Mouse (Mus musculus): Measurements from ENCODE around the gene C9. TPM values are rescaled to one million over a fixed set of nuclear protein-coding genes. Genes with fewer than 3 reads are reported as not detected.

The C9 gene
- total and polyA plus RNA-seq, 2 experiments from 2014 or later = not detected

DNA sequence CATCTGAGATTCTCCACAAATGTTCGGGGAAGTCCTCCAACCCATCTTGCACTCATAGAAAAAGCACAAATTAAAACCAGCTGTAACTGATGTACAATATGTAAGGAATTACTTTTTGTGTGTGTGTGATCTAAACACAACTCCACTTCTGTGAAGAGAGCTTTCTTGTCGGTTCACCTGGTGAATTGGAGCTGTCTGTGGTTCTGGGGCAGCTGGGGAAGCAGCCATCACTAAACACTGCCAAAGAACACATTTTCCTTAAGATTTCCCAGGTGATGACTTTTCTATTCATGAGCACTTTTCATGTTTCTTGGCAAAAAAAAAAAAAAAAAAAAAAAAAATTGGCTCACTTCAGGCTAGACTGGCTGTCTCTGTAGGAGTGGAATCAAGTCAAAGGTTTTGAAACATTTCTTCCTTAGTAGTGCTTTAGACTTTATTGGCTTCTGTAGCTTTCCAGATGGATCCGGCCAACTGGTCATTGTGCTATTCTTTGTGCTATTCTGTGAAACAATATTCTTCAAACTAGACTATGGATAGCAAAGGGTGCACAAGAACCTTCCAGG, 18.3 kb downstream of the C9 start:
- 75% methylated on average over 3 of the region's 3 CpGs for whole genome bisulfite sequencing
- Histone ChIP-seq H3K4me2 (ENCODE audit: low read depth, low read length) (no peak overlapping the region), H3K4me1 (ENCODE audit: insufficient read depth, low read length) (no peaks in the 10 kb centered on the region), H3K9ac (replicated peaks; ENCODE audit: low read length) (no peak overlapping the region), H3K9me3 (ENCODE audit: low read length) (no peaks in the 10 kb centered on the region), H3K36me3 (ENCODE audit: insufficient read depth, low read length) (no peaks in the 10 kb centered on the region), H3K27me3 (ENCODE audit: insufficient read depth, low read length) (no peaks in the 10 kb centered on the region), H3K4me3 (ENCODE audit: low read length) (no peak overlapping the region), H3K27ac (no peak overlapping the region)
- no peak for TF ChIP-seq CTCF (IDR thresholded peaks at IDR 0.05; ENCODE audit: low read depth)
- DNase-seq (ENCODE audit: low spot score) = no peak
- no peak for ATAC-seq

DNA sequence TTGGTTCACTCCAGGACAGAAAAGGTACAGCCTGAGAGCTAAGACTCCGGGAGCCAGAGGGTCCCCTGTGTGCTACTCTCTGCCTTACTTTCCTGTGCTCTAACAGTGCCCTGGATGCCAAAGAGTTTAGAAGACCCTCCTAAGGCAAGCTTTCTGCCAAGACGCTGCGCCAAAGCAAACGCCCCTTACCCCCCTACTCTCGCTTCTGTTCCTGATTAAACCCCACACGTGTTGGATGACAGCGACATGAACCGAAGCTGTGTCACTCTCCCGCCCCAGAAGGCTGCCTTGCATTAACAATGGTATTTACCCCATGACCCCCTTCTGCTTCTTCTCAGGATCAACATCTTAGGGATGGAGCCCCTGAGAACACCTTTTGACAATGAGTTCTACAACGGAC, 21.9 kb downstream of the C9 start:
- H3K4me3 ChIP-seq (ENCODE audit: low read length) = no peak overlapping the region
- 75% methylated on average over 10 of the region's 10 CpGs for WGBS
- ATAC-seq = no peak

DNA sequence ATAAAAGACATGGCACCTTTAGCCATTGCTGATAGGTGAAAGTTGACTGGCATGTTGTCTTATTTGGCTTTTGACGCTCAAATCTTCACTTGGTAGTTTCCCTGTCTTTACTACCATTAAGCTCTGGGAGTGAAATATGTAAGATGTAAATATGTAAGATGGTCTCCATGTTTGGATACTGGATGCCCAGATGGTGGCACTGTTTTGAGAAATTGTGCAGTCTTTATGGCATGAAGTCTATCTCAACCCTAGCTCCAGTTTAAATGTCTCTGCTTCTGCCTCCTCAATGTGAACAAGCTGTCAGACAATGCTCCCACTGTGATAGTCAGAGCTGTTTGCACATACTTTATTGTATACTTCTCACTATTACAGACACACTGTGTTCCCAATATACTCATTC, 23.7 kb downstream of the C9 start:
- Histone ChIP-seq H3K4me2 (ENCODE audit: low read depth, low read length) (no peak overlapping the region), H3K4me1 (ENCODE audit: insufficient read depth, low read length) (no peaks in the 10 kb centered on the region), H3K36me3 (ENCODE audit: insufficient read depth, low read length) (no peaks in the 10 kb centered on the region), H3K27me3 (ENCODE audit: insufficient read depth, low read length) (no peaks in the 10 kb centered on the region), H3K9me3 (ENCODE audit: low read length) (no peaks in the 10 kb centered on the region), H3K4me3 (ENCODE audit: low read length) (no peak overlapping the region), H3K27ac (no peak overlapping the region), H3K9ac (replicated peaks; ENCODE audit: low read length) (no peak overlapping the region)
- TF ChIP-seq CTCF (IDR thresholded peaks at IDR 0.05; ENCODE audit: low read depth) = no peak
- no peak for DNase-seq (ENCODE audit: low spot score)
- ATAC-seq = no peak
- WGBS = 96% methylated on average over 1 of the region's 1 CpGs

More for the DNA sequence above, 21.9 kb downstream of the C9 start:
- H3K4me2 ChIP-seq (ENCODE audit: low read depth, low read length) = no peak overlapping the region
- no peaks in the 10 kb centered on the region for H3K27me3 ChIP-seq (ENCODE audit: insufficient read depth, low read length)
- H3K9me3 ChIP-seq (ENCODE audit: low read length) = no peaks in the 10 kb centered on the region
- no peak overlapping the region for H3K9ac ChIP-seq (replicated peaks; ENCODE audit: low read length)
- DNase-seq (ENCODE audit: low spot score) = no peak
- H3K36me3 ChIP-seq (ENCODE audit: insufficient read depth, low read length) = no peaks in the 10 kb centered on the region
- no peak overlapping the region for H3K27ac ChIP-seq
- no peaks in the 10 kb centered on the region for H3K4me1 ChIP-seq (ENCODE audit: insufficient read depth, low read length)
- no peak for TF ChIP-seq CTCF (IDR thresholded peaks at IDR 0.05; ENCODE audit: low read depth)

DNA sequence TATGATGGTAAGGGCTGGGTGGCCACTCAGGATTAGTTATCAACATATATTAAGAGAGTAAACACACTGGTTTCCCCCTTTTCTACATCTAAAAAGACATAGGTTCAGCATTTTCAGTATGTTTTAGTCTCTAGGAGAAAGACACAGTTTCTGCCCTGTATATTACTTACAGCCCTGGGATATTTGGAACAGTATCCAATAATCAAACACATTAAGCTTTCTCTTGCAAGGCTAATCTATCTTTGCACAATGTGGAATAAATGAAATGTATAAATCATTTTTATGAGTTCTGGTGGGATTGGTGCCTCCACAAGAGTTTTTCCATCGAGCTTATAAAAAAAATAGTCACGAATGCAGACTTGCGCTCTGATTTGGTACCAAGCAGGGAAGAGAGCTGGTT, 24.3 kb downstream of the C9 start:
- Histone ChIP-seq H3K27me3 (ENCODE audit: insufficient read depth, low read length) (no peaks in the 10 kb centered on the region), H3K27ac (no peak overlapping the region), H3K4me3 (ENCODE audit: low read length) (no peak overlapping the region), H3K9me3 (ENCODE audit: low read length) (no peaks in the 10 kb centered on the region), H3K36me3 (ENCODE audit: insufficient read depth, low read length) (no peaks in the 10 kb centered on the region), H3K4me1 (ENCODE audit: insufficient read depth, low read length) (no peaks in the 10 kb centered on the region), H3K4me2 (ENCODE audit: low read depth, low read length) (no peak overlapping the region), H3K9ac (replicated peaks; ENCODE audit: low read length) (no peak overlapping the region)
- DNase-seq (ENCODE audit: low spot score) (no peak), ATAC-seq (no peak)
- 91% methylated on average over 3 of the region's 3 CpGs for WGBS
- no peak for TF ChIP-seq CTCF (IDR thresholded peaks at IDR 0.05; ENCODE audit: low read depth)

DNA sequence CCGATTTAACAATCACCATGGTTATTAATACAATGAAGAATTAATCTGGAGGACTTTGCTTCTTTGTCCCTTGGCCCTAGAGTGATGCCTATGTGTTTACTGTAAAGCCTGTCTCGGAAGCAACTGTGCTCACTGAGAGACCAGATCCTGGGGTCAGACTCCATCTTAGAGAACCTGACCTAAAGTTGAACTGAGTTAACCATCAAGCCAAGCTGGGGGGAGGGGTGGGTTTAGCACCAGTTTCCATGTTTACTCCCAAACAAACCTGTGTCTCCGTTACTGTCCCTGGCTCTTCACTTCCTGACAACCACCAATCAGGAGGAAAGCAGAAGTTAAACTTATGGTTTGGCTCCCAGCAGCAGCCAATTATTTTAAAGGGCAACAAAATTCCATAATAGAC, 38.4 kb downstream of the C9 start:
- H3K9ac ChIP-seq (replicated peaks; ENCODE audit: low read length) = no peak overlapping the region
- no peak overlapping the region for H3K4me2 ChIP-seq (ENCODE audit: low read depth, low read length)
- H3K27me3 ChIP-seq (ENCODE audit: insufficient read depth, low read length) = no peaks in the 10 kb centered on the region
- TF ChIP-seq CTCF (IDR thresholded peaks at IDR 0.05; ENCODE audit: low read depth) = no peak
- H3K4me1 ChIP-seq (ENCODE audit: insufficient read depth, low read length) = no peaks in the 10 kb centered on the region
- ATAC-seq (no peak), DNase-seq (ENCODE audit: low spot score) (no peak)
- 75% methylated on average over 3 of the region's 3 CpGs for WGBS
- H3K27ac ChIP-seq = no peak overlapping the region
- H3K4me3 ChIP-seq (ENCODE audit: low read length) = no peak overlapping the region
- H3K36me3 ChIP-seq (ENCODE audit: insufficient read depth, low read length) = no peaks in the 10 kb centered on the region
- peaks cover 4% of the 10 kb centered on the region for H3K9me3 ChIP-seq (ENCODE audit: low read length)

DNA sequence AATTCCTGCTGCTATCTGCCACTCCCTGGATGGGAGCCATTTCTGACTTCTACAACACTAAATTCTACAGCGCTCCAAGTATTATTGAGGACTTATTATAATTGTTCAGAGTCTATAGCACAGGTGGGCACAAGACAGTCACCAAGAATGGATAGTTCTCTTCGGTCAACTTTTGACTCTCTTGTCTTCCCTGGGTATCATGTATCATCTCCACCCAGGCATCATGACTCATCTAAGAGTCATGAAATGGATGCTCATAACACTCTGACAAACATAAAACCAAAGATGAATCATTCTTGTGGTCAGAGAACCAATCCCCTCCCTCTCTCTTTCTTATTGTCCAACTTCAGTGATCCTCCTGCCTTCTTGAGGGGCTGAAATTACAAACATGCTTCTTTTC, 47.3 kb downstream of the C9 start:
- H3K4me2 ChIP-seq (ENCODE audit: low read depth, low read length) = no peak overlapping the region
- H3K9ac ChIP-seq (replicated peaks; ENCODE audit: low read length) = no peak overlapping the region
- TF ChIP-seq CTCF (IDR thresholded peaks at IDR 0.05; ENCODE audit: low read depth) = no peak
- DNase-seq (ENCODE audit: low spot score) = no peak
- H3K9me3 ChIP-seq (ENCODE audit: low read length) = no peaks in the 10 kb centered on the region
- H3K4me3 ChIP-seq (ENCODE audit: low read length) = no peak overlapping the region
- no peak overlapping the region for H3K27ac ChIP-seq
- H3K4me1 ChIP-seq (ENCODE audit: insufficient read depth, low read length) = no peaks in the 10 kb centered on the region
- H3K27me3 ChIP-seq (ENCODE audit: insufficient read depth, low read length) = no peaks in the 10 kb centered on the region
- 91% methylated on average over 2 of the region's 2 CpGs for WGBS
- H3K36me3 ChIP-seq (ENCODE audit: insufficient read depth, low read length) = no peaks in the 10 kb centered on the region
- no peak for ATAC-seq

DNA sequence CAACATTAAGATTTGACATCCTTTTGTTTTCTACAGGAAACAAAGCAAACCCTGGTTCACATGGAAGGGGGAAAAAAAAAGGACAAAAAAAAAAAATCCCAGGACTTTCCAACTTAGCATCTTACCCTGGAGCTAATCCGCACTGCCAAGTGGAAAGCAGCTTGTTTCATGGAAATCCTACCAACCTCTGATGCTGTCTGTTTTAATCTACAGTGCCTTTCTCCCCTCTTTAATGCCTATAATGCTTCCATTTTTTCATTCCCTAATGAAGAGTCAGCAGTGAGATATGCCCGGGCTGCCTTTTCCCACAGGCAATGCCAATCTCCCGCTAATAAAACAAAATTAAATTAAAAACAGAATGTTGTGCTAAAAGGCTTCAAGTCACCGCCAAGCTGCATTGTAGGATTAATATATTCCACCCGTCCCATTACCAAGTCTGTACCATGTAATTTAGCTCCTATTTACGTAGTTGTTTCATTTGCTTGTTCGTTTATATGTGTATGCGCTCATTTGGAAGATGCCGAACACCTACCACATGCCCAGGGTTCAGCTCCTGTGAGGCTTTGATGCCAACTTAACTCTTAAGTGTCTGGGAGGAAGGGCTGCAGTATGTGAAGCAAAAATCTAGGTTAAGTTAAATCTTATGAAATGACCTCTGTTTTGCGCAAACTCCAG, 53.4 kb downstream of the C9 start:
- Histone ChIP-seq H3K27me3 (ENCODE audit: insufficient read depth, low read length) (no peaks in the 10 kb centered on the region), H3K4me1 (ENCODE audit: insufficient read depth, low read length) (no peaks in the 10 kb centered on the region), H3K9ac (replicated peaks; ENCODE audit: low read length) (no peak overlapping the region), H3K9me3 (ENCODE audit: low read length) (no peaks in the 10 kb centered on the region), H3K36me3 (ENCODE audit: insufficient read depth, low read length) (no peaks in the 10 kb centered on the region), H3K4me2 (ENCODE audit: low read depth, low read length) (0 out of 2 replicates have a peak overlapping the region, but pooled peaks have one; percentile 1), H3K27ac (no peak overlapping the region), H3K4me3 (ENCODE audit: low read length) (no peak overlapping the region)
- ATAC-seq (no peak), DNase-seq (ENCODE audit: low spot score) (peak; percentile 6)
- 47% methylated on average over 10 of the region's 10 CpGs for WGBS
- TF ChIP-seq CTCF (IDR thresholded peaks at IDR 0.05; ENCODE audit: low read depth) = no peak
